Comparison of ENCODE assay signal across 32 mouse cellular contexts in the genomic region with DNA sequence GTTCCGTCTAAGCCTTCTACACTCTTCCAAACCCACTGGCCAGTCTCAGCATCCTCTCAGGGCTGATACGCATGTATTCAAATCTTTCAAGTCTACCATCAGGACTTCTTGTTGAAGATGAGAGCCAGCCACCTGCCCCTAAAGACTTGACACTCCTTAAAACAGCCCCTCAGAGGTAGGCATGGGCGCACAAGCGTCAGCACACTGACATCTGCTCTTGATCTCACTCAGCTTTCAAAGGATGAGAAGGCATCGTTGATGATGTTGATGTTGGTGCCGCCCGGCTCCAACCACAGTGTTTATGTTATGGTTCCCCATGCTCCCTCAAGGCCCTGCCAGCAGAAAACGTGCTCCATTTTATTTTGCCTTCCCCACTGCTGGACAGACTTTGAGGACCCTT. TPM values are rescaled to one million over a fixed set of nuclear protein-coding genes. Genes with fewer than 3 reads are reported as not detected.
"Had no signal": no experiment of that assay in that cellular context is flagged by ENCODE, and none has a peak within 500 bp of the region (broad histone marks: within the 10 kb centered on the region; RNA-seq: fewer than 3 reads in every experiment).

No protein-coding gene starts in this region.

- H3K4me3 ChIP-seq: embryonic facial prominence, embryonic 12.5 days; embryonic facial prominence, embryonic 13.5 days; embryonic facial prominence, embryonic 15.5 days; erythroblast, embryonic 14.5 days; forebrain, embryonic 10.5 days; forebrain, embryonic 12.5 days; forebrain, embryonic 13.5 days; forebrain, embryonic 15.5 days; gastrocnemius, adult 2 months; heart, adult 2 months had no signal

- H3K27ac ChIP-seq: embryonic facial prominence, embryonic 12.5 days; embryonic facial prominence, embryonic 13.5 days; embryonic facial prominence, embryonic 15.5 days; forebrain, embryonic 10.5 days; forebrain, embryonic 12.5 days; forebrain, embryonic 13.5 days; forebrain, embryonic 15.5 days; gastrocnemius, adult 2 months; heart, adult 2 months had no signal

- H3K9me3 ChIP-seq: embryonic facial prominence, embryonic 12.5 days; embryonic facial prominence, embryonic 13.5 days; embryonic facial prominence, embryonic 15.5 days; forebrain, embryonic 10.5 days; forebrain, embryonic 12.5 days; forebrain, embryonic 13.5 days; forebrain, embryonic 15.5 days had no signal

- H3K4me1 ChIP-seq: embryonic facial prominence, embryonic 12.5 days; embryonic facial prominence, embryonic 13.5 days; embryonic facial prominence, embryonic 15.5 days; forebrain, embryonic 15.5 days had no signal

- ATAC-seq: forebrain, embryonic 13.5 days; forebrain, embryonic 14.5 days; forebrain, embryonic 15.5 days; forebrain, embryonic 16.5 days; forebrain, postnatal 0 days had no signal

- H3K4me2 ChIP-seq: embryonic facial prominence, embryonic 12.5 days; embryonic facial prominence, embryonic 13.5 days; embryonic facial prominence, embryonic 15.5 days; forebrain, embryonic 12.5 days; forebrain, embryonic 13.5 days; forebrain, embryonic 15.5 days had no signal

- H3K27me3 ChIP-seq: embryonic facial prominence, embryonic 12.5 days; embryonic facial prominence, embryonic 13.5 days; embryonic facial prominence, embryonic 15.5 days; forebrain, embryonic 12.5 days; forebrain, embryonic 13.5 days; forebrain, embryonic 15.5 days had no signal

- DNase-seq: cerebellum, adult 18-20 months; cerebellum, adult 2 months; cerebellum, adult 8-10 months; cerebellum, adult 9-10 months; cerebellum, adult 9-11 months; cerebellum, postnatal 10 days; cerebellum, postnatal 14 days; cerebellum, postnatal 25 days; cerebellum, postnatal 36 days; embryo, embryonic 11 days; forebrain, postnatal 0 days; gastrocnemius, adult 2 months; gastrocnemius, postnatal 10 days; gastrocnemius, postnatal 14 days; gastrocnemius, postnatal 25 days; gastrocnemius, postnatal 36 days; heart, adult 18-20 months; heart, adult 2 months had no signal

- H3K9ac ChIP-seq: embryonic facial prominence, embryonic 12.5 days; embryonic facial prominence, embryonic 13.5 days; embryonic facial prominence, embryonic 15.5 days; forebrain, embryonic 12.5 days; forebrain, embryonic 13.5 days; forebrain, embryonic 15.5 days; forebrain, postnatal 0 days had no signal

- H3K36me3 ChIP-seq: embryonic facial prominence, embryonic 12.5 days; embryonic facial prominence, embryonic 13.5 days; embryonic facial prominence, embryonic 15.5 days; forebrain, embryonic 10.5 days; forebrain, embryonic 12.5 days; forebrain, embryonic 15.5 days had no signal

RNA-seq across cellular contexts. Expression of a gene that starts 50.7 kb away (rescaled TPM):
- total RNA-seq: common myeloid progenitor, adult 5-6 weeks; gastrocnemius, adult 18-20 months; gastrocnemius, adult 2 months; gastrocnemius, adult 8-10 months; gastrocnemius, postnatal 36 days; granulocyte monocyte progenitor cell, adult 5-6 weeks had no signal
- polyA plus RNA-seq: erythroblast, embryonic 14.5 days had no signal
